Mouse (Mus musculus): ENCODE measurements around the gene Cbx7. TPM values are rescaled to one million over a fixed set of nuclear protein-coding genes. Genes with fewer than 3 reads are reported as not detected.
"Not testable (repeated sequence)": the region's sequence is repeated elsewhere in the genome, so short reads cannot be mapped to it uniquely, and the experiment has no call there.

Cbx7 gene
- polyA plus RNA-seq, 1 experiment from 2014 or later = 3.6 TPM

DNA sequence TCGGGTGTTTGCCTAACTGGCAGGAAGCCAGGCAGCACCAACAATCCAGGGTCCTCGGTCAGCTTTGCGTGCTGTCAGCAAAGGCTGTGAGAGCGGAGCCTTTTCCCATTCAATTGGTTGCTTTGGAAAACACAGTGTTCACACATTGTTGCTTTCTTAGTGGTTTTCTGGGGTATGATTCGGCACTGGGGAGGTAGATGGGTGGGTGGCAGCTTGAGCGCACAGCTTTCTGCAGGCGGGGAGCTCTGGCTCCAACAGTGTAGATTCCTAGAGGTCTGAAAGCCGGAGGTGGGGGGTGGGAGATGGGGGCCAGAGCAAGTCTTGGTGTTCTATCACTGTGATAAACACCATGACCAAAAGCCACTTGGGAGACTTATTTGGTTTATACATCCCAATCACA, 59.6 kb downstream of the Cbx7 start:
- no peak overlapping the region for H3K4me2 ChIP-seq
- 87% methylated on average over 8 of the region's 8 CpGs for WGBS
- no peaks in the 10 kb centered on the region for H3K4me1 ChIP-seq
- no peaks in the 10 kb centered on the region for H3K9me3 ChIP-seq
- H3K9ac ChIP-seq = no peak overlapping the region
- H3K27ac ChIP-seq = no peak overlapping the region
- H3K27me3 ChIP-seq = peaks cover 1% of the 10 kb centered on the region; the same call in 1 of the 2 replicates
- no peak overlapping the region for H3K4me3 ChIP-seq (replicated peaks)
- H3K36me3 ChIP-seq (replicated peaks) = no peaks in the 10 kb centered on the region
- no peak for ATAC-seq (ENCODE audit: low FRiP score)

DNA sequence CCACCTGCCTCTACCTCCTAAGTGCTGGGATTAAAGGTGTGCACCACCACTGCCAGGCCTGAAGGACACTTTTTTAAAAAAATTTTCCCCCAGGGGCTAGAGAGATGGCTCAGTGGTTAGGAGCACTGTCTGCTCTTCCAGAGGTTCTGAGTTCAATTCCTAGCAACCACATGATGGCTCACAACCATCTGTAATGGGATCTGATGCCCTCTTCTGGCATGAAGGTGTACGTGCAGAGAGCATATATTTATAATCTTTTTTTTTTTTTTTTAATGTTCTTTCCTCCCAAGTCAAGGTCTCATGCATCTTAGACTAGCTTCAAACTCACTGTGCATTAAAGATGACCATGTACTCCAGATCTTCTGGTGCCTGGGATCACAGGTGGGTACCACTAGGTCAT, 60.1 kb downstream of the Cbx7 start:
- H3K9me3 ChIP-seq; H3K4me2 ChIP-seq; H3K36me3 ChIP-seq (replicated peaks); H3K4me3 ChIP-seq (replicated peaks); H3K9ac ChIP-seq; ATAC-seq (ENCODE audit: low FRiP score); H3K4me1 ChIP-seq; H3K27ac ChIP-seq; H3K27me3 ChIP-seq: not testable (repeated sequence)
- 87% methylated on average over 1 of the region's 1 CpGs for WGBS

DNA sequence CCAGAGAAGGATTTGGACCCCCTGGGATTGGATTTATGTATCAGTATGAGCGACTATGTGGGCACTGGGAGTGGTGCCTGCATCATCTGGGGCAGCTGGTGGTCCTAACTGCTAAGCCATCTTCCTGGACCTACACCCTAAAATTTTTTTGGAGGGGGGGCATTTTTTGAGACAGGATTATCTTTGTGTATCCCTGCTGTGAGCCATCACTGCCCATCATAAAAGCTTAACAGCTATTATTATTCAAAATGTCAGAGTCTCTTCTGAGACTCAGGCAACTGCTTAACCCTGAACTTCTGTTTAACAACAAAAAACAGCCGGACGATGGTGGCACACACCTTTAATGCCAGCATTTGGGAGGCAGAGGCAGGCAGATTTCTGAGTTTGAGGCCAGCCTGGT, 61.9 kb downstream of the Cbx7 start:
- ATAC-seq (ENCODE audit: low FRiP score) = not testable (repeated sequence)
- 89% methylated on average over 3 of the region's 3 CpGs for WGBS

DNA sequence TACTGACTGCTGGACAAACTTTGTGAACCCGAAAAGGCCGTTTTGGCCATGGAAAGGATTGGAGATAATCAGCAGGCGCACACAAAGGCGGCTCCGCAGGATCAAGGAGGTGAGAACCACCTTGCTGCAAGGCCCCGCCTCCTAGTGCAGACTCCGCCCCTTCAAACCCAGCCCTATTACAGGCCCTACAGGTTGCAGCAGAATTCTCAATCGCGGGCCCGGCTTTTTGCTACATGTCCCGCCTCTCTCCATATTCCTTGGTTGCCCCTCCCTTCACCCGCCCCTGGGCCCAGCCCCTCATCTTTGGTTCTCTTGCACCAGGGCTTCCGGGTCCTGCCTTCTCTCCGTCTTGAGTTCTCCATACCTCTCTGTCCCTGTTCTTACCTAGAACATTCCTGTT, 64.1 kb downstream of the Cbx7 start:
- peaks cover 4% of the 10 kb centered on the region; the same call in 1 of the 2 replicates for H3K27me3 ChIP-seq
- 48% methylated on average over 14 of the region's 14 CpGs for WGBS
- no peak for ATAC-seq (ENCODE audit: low FRiP score)

More for the DNA sequence above, 61.9 kb downstream of the Cbx7 start:
- not testable (repeated sequence) for H3K27me3 ChIP-seq; H3K4me3 ChIP-seq (replicated peaks); H3K4me1 ChIP-seq; H3K4me2 ChIP-seq; H3K27ac ChIP-seq; H3K36me3 ChIP-seq (replicated peaks); H3K9me3 ChIP-seq; H3K9ac ChIP-seq

DNA sequence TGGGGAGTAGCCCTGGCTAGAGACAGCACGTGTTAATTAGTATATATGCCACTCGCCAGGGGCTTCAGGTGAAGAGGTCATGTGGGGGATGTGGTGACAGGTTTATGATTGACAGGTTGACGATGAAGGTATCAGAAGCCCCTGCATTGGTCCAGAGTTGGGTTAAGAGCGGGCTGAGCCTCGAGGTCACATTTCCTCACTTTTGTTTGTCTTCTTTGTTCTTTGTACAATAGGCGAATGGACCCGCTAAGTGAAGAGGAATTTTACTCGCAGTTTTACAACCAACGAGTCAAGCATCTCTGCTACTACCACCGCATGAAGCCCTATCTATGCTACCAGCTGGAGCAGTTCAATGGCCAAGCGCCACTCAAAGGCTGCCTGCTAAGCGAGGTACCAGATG, 65.7 kb downstream of the Cbx7 start:
- Histone ChIP-seq H3K9ac (no peak overlapping the region), H3K36me3 (replicated peaks) (no peaks in the 10 kb centered on the region), H3K27me3 (peaks cover 4% of the 10 kb centered on the region; the same call in 1 of the 2 replicates), H3K4me2 (no peak overlapping the region), H3K27ac (no peak overlapping the region), H3K4me1 (no peaks in the 10 kb centered on the region), H3K4me3 (replicated peaks) (no peak overlapping the region), H3K9me3 (no peaks in the 10 kb centered on the region)
- no peak for ATAC-seq (ENCODE audit: low FRiP score)
- 53% methylated on average over 12 of the region's 12 CpGs for WGBS

More for the DNA sequence above, 64.1 kb downstream of the Cbx7 start:
- Histone ChIP-seq H3K36me3 (replicated peaks) (no peaks in the 10 kb centered on the region), H3K4me2 (no peak overlapping the region), H3K4me1 (no peaks in the 10 kb centered on the region), H3K9me3 (no peaks in the 10 kb centered on the region), H3K9ac (no peak overlapping the region), H3K4me3 (replicated peaks) (no peak overlapping the region), H3K27ac (no peak overlapping the region)

DNA sequence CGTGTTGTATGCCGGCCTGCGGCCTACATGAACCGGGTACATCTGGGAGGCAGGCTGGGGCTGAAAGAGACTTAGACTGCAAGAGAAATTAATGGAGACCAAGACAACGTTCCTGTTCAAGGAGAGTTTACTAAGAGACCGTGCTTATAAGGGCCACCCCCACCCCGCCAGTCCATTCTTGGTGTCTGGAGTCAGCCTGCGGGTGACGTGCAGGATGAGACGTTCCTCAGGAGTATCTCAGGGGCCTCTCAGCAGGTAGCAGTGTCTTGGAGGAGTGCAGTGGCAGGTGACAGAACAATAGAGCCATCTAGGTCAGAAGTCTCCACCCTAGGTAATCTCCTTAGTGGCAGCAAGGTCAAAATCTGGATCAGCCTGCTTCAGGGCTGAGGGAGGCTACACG, 66.2 kb downstream of the Cbx7 start:
- WGBS = 80% methylated on average over 11 of the region's 11 CpGs
- not testable (repeated sequence) for H3K9me3 ChIP-seq; H3K27ac ChIP-seq; H3K4me1 ChIP-seq; H3K27me3 ChIP-seq; H3K4me2 ChIP-seq; H3K4me3 ChIP-seq (replicated peaks); H3K36me3 ChIP-seq (replicated peaks); H3K9ac ChIP-seq; ATAC-seq (ENCODE audit: low FRiP score)

DNA sequence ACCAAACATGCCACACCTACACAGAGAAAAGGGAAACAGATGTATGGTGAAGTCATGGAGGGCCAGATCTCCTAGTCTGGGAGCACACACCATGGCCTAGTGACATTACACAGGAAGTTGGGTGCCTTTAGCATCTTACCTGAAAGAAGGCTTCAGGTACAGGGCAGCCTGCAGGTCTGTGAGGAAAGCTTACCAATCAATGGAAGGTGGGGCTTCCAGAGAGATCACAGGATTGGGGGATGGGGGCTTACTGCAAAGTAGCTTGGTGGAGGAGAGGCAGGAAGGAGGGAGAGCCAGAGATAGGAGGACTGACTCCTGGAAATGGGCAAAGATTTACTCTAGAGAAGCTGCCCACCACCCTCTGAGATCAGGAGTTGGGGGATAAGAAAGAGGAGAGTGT, 67.0 kb downstream of the Cbx7 start:
- ATAC-seq (ENCODE audit: low FRiP score) = no peak
- no peak overlapping the region for H3K9ac ChIP-seq
- no peak overlapping the region for H3K4me2 ChIP-seq
- H3K27me3 ChIP-seq = peaks cover 4% of the 10 kb centered on the region; the same call in 1 of the 2 replicates
- no peaks in the 10 kb centered on the region for H3K4me1 ChIP-seq
- H3K4me3 ChIP-seq (replicated peaks) = no peak overlapping the region
- H3K36me3 ChIP-seq (replicated peaks) = no peaks in the 10 kb centered on the region
- H3K27ac ChIP-seq = no peak overlapping the region
- no peaks in the 10 kb centered on the region for H3K9me3 ChIP-seq

DNA sequence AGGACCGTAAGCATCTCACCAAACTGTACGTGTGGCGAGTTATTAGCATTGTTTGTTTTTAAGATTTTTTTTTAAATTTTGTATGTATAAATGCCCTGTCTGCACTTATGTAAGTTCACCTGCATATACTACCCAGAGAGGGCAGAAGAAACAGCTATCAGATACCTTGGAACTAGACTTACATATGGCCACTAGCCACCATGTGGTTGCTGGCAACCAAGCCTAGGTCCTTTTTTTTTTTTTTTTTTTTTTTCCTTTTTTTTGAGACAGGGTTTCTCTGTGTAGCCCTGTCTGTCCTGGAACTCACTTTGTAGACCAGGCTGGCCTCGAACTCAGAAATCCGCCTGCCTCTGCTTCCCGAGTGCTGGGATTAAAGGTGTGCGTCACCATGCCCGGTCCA, 67.8 kb downstream of the Cbx7 start:
- H3K9ac ChIP-seq; H3K27ac ChIP-seq; H3K9me3 ChIP-seq; H3K4me3 ChIP-seq (replicated peaks); ATAC-seq (ENCODE audit: low FRiP score); H3K4me1 ChIP-seq; H3K36me3 ChIP-seq (replicated peaks); H3K4me2 ChIP-seq; H3K27me3 ChIP-seq: not testable (repeated sequence)
- WGBS = 96% methylated on average over 8 of the region's 8 CpGs

DNA sequence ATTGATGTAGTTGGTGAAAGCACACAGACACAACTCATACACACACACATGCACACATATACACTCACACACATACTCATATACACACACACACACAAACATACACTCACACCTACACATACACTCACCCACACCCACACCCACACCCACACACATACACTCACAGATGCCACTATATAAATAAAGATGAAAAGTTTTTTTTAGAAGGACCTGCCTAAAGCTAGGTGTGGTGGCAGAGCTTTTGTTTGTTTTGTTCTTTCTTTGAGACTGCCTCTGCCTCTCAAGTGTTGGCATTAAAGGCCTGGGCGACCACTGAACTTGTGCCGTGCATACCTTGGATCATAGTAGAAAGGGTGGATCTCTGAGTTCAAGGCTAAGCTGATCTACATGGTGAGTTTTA, 69.5 kb downstream of the Cbx7 start:
- Histone ChIP-seq H3K9ac (no peak overlapping the region), H3K27me3 (peaks cover 3% of the 10 kb centered on the region; the same call in 1 of the 2 replicates), H3K4me2 (no peak overlapping the region), H3K4me1 (no peaks in the 10 kb centered on the region), H3K27ac (no peak overlapping the region), H3K36me3 (replicated peaks) (no peaks in the 10 kb centered on the region), H3K9me3 (no peaks in the 10 kb centered on the region), H3K4me3 (replicated peaks) (no peak overlapping the region)
- WGBS = 82% methylated on average over 2 of the region's 2 CpGs
- ATAC-seq (ENCODE audit: low FRiP score) = no peak

DNA sequence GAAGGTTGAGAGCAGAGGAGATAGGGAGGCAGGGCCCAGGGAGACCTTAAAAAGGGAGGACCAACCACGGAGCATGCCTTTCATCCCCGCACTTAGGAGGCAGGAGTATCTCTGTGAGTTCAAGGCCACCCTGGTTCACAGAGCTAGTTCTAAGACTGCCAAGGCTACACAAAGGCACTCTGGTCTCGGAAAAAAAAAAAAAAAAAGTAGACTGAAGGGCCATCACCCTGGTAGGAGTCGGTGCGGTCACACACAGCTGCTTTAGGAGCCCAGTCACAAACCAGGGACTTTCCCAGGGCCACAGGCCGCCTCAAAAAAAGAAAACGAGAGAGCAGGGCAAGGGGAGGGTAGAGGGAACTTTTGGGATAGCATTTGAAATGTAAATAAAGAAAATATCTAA, 70.2 kb downstream of the Cbx7 start:
- no peak overlapping the region for H3K27ac ChIP-seq
- H3K27me3 ChIP-seq = no peaks in the 10 kb centered on the region
- H3K4me2 ChIP-seq = no peak overlapping the region
- no peaks in the 10 kb centered on the region for H3K9me3 ChIP-seq
- no peak overlapping the region for H3K9ac ChIP-seq
- H3K36me3 ChIP-seq (replicated peaks) = no peaks in the 10 kb centered on the region
- H3K4me1 ChIP-seq = no peaks in the 10 kb centered on the region
- WGBS = 73% methylated on average over 7 of the region's 7 CpGs
- no peak overlapping the region for H3K4me3 ChIP-seq (replicated peaks)
- ATAC-seq (ENCODE audit: low FRiP score) = no peak

DNA sequence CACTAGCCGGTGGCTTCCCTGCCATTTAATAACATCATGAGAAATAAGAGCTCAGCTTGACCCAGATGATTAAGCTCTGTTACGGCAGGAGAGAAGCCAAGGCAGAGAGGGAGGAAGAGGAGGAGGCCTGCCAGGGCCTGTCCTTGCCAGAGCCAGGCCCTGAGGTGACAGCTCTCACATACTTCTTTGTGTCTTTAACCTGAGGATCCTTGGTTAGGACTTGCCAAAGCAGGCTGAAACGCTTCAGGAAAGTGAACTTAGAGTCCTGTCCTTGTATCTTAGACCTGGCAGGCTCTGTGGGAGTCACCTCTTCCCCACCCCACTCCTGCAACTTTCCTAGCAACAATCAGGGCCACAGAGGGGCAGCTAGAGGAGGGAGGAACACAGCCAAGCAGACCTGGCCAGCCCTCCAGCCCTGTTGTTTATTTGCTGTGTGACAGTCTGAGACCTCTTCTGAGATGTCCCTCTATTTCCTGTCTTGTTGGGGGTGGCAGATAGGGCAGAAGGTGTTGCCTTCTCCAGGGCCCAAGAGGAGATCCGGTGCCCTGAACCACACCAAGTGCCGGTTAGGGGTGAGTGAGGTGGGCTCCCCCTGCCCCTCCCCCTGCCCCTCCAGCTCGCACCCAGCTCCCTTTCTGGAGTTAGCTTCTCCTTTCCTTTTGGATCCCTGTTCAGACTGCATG, 71.0 kb downstream of the Cbx7 start:
- ATAC-seq (ENCODE audit: low FRiP score) = no peak
- no peaks in the 10 kb centered on the region for H3K4me1 ChIP-seq
- no peaks in the 10 kb centered on the region for H3K9me3 ChIP-seq
- H3K27ac ChIP-seq = no peak overlapping the region
- no peak overlapping the region for H3K4me2 ChIP-seq
- H3K9ac ChIP-seq = no peak overlapping the region
- no peaks in the 10 kb centered on the region for H3K27me3 ChIP-seq
- no peak overlapping the region for H3K4me3 ChIP-seq (replicated peaks)
- WGBS = 84% methylated on average over 6 of the region's 6 CpGs
- no peaks in the 10 kb centered on the region for H3K36me3 ChIP-seq (replicated peaks)

DNA sequence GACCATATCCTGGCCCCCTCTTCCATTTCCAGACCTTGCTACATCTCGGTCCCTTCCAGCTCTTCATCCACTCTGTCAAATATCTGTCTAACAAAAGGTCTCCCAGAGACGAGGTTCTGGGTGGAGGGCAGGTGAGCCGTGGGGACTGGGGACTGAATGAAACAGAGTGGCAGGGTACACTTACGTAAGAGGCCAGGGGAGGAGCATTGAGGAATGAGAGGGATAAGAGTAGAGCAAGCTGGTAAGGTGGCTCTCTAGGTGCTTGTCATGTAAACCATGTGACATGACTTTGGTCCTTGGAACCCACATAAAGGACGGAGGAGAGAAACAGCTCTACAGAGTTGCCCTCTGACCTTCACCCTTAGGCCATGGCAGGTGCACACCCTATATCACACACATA, 71.9 kb downstream of the Cbx7 start:
- H3K9me3 ChIP-seq = no peaks in the 10 kb centered on the region
- H3K27me3 ChIP-seq = no peaks in the 10 kb centered on the region
- no peak for ATAC-seq (ENCODE audit: low FRiP score)
- H3K36me3 ChIP-seq (replicated peaks) = no peaks in the 10 kb centered on the region
- H3K4me3 ChIP-seq (replicated peaks) = no peak overlapping the region
- 90% methylated on average over 5 of the region's 5 CpGs for WGBS
- H3K4me2 ChIP-seq = no peak overlapping the region
- no peaks in the 10 kb centered on the region for H3K4me1 ChIP-seq
- no peak overlapping the region for H3K27ac ChIP-seq
- H3K9ac ChIP-seq = no peak overlapping the region

DNA sequence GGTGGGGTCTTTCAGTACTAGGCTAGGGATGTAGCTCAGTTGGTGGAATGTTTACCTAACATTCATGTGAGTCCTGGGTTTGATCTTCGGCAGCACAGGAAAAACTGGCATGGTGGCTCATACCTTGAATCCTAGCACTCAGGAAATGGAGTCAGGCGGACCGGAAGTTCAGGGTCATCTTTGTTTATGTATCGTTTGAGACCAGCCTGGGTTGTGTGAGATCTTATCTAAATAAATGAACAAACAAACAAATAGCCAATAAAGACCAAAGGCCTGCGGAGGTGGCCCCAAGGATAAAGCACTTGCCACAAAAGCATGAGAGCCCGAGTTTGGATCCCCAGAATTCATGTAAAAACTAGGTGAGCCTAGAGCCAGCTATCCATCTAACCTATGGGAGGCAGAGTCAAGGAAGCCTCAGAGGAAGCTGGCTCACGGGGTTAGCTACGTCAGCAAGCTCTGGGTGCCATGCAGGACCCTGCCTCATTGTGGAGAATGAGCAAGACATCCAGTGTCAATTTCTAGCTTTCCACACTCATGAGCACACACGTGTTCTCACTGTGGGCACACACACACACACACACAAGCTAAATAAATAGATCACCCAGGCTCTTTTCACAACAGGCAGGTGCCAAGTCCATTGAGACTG, 74.7 kb downstream of the Cbx7 start:
- WGBS = 87% methylated on average over 9 of the region's 9 CpGs
- H3K27ac ChIP-seq = no peak overlapping the region
- H3K36me3 ChIP-seq (replicated peaks) = no peaks in the 10 kb centered on the region
- no peak overlapping the region for H3K4me2 ChIP-seq
- H3K4me1 ChIP-seq = peaks cover 9% of the 10 kb centered on the region
- no peaks in the 10 kb centered on the region for H3K9me3 ChIP-seq
- no peak overlapping the region for H3K9ac ChIP-seq
- no peak overlapping the region for H3K4me3 ChIP-seq (replicated peaks)
- H3K27me3 ChIP-seq = peaks cover 20% of the 10 kb centered on the region
- no peak for ATAC-seq (ENCODE audit: low FRiP score)

All from forebrain, embryonic 12.5 days (tissue).